Mouse (Mus musculus): ENCODE results near the gene Mroh2a.

- TF ChIP-seq CTCF (IDR thresholded peaks at IDR 0.05; ENCODE audit: borderline replicate concordance, extremely low read depth, insufficient read depth, insufficient read length) (no peak), POLR2A (IDR thresholded peaks at IDR 0.05; ENCODE audit: borderline replicate concordance, extremely low read depth, insufficient read depth, insufficient read length, poor library complexity, severe bottlenecking) (no peak)
These were observed 51.2 kb downstream of the Mroh2a start for GRCm38 (mm10) chr1:88277818-88278511.

Measured in brain, embryonic 14.5 days (tissue).